8 mouse cellular contexts compared by ENCODE assay signal in the genomic region with DNA sequence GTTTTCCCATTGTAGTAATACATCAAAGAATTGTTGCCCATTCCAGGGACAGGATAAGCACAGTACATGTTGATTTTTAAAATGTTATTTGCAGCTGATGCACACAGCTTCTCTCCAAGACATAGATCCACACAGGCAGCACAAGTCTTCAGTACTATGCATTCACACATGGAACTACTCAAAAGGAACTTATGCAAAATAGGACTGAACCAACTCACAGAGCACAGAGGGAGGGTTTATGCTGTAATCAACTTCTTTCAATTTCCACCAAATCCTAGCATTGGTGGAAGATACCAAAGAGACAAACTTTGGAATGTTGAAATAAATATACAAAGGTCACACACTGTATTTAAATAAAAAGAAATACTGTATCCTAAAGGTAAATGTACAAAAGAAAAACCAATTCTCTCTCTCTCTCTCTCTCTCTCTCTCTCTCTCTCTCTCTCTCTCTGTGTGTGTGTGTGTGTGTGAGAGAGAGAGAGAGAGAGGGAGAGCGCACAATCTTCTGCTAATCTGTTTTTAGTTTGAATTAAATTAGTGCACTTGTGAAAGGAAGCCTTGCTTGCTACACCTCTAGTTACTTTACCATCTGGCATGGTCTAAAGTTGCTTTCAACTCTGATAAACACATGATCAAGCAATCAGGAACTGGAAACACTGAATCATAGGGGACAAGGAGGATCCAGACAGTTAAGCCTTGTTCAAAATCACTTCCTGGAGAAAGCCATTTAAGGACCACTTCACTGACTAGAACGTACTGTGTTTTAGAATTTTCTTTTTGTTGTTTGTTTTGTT.
A peak's percentile ranks its signal among the peaks of the same experiment; 100 is the strongest.
DNase-seq lines count a peak whose midpoint lies in the region; ATAC-seq and TF ChIP-seq lines count a peak whose summit lies in the region.

No protein-coding gene starts in this region.

- H3K4me3 ChIP-seq in MEL (ENCODE audit: control insufficient read depth in 1 of 2, insufficient read depth in 1 of 2, low read depth in 2 of 2, low read length in 2 of 2) = no peak overlapping the region
- peak overlapping the region; percentile 46 for H3K4me3 ChIP-seq in forebrain, embryonic 10.5 days
- H3K4me3 ChIP-seq in hindbrain, embryonic 16.5 days (ENCODE audit: low read length) = peak overlapping the region; percentile 37
- peak overlapping the region; percentile 76 for H3K4me3 ChIP-seq in megakaryocyte, embryonic 14.5 days (replicated peaks)
- H3K4me3 ChIP-seq in stomach, postnatal 0 days (ENCODE audit: low read depth, low read length) = peak overlapping the region; percentile 13

- H3K79me2 ChIP-seq in MEL (ENCODE audit: control insufficient read depth, insufficient read depth, low read length, poor library complexity) = no peaks in the 10 kb centered on the region

- H3K27ac ChIP-seq in MEL (ENCODE audit: control insufficient read depth, low read depth, low read length) = peak overlapping the region; percentile 37; the same call in 1 of the 2 replicates
- peak overlapping the region; percentile 72 for H3K27ac ChIP-seq in forebrain, embryonic 10.5 days
- H3K27ac ChIP-seq in hindbrain, embryonic 16.5 days (ENCODE audit: low read depth, low read length) = no peak overlapping the region; the same call in 1 of the 2 replicates
- H3K27ac ChIP-seq in stomach, postnatal 0 days (replicated peaks) = peak overlapping the region; percentile 14; the same call in 1 of the 2 replicates

- no peak for TF ChIP-seq EP300 in MEL (IDR thresholded peaks at IDR 0.05; ENCODE audit: low read depth in 1 of 2, low read length in 2 of 2)
- TF ChIP-seq EP300 in stomach, postnatal 0 days (optimal IDR thresholded peaks at IDR 0.05) = no peak

- no peak for TF ChIP-seq CTCF in MEL (IDR thresholded peaks at IDR 0.05 in 2 of 3, conservative IDR thresholded peaks at IDR 0.05 in 1 of 3; ENCODE audit: control insufficient read depth in 1 of 3, insufficient read depth in 1 of 3, low read depth in 2 of 3, low read length in 3 of 3, poor library complexity in 1 of 3, severe bottlenecking in 1 of 3)
- TF ChIP-seq CTCF in stomach, postnatal 0 days (IDR thresholded peaks at IDR 0.05; ENCODE audit: low read depth) = no peak

- DNase-seq in frontal cortex, postnatal 25 days (ENCODE audit: low spot score in 2 of 2) = no peak
- peak; percentile 84 for DNase-seq in MEL (ENCODE audit: low read depth, low spot score)
- no peak for DNase-seq in forebrain, embryonic 10.5 days (ENCODE audit: extremely low spot score, low spot score)
- no peak for DNase-seq in stomach, postnatal 0 days (ENCODE audit: low spot score)
- no peak for DNase-seq in right cerebral cortex, postnatal 25 days

- WGBS in forebrain, embryonic 10.5 days = 8% methylated on average over 2 of the region's 2 CpGs
- WGBS in hindbrain, embryonic 16.5 days = 11% methylated on average over 2 of the region's 2 CpGs
- 28% methylated on average over 2 of the region's 2 CpGs for WGBS in stomach, postnatal 0 days

- TF ChIP-seq POLR2A in MEL (IDR thresholded peaks at IDR 0.05; ENCODE audit: control insufficient read depth in 1 of 2, insufficient read depth in 1 of 2, low read depth in 1 of 2, low read length in 2 of 2, poor library complexity in 1 of 2) = no peak

- H3K4me2 ChIP-seq in hindbrain, embryonic 16.5 days (ENCODE audit: low read length) = peak overlapping the region; percentile 45
- 0 out of 2 replicates have a peak overlapping the region, but pooled peaks have one; percentile 1 for H3K4me2 ChIP-seq in stomach, postnatal 0 days (replicated peaks; ENCODE audit: low read depth)

- ATAC-seq in frontal cortex, adult (ENCODE audit: low TSS enrichment) = peak; percentile 82
- ATAC-seq in hindbrain, embryonic 16.5 days = peak; percentile 85
- peak; percentile 81 for ATAC-seq in stomach, postnatal 0 days (ENCODE audit: low FRiP score, low TSS enrichment)

- H3K9me3 ChIP-seq in MEL (replicated peaks; ENCODE audit: insufficient read depth, low read length) = no peaks in the 10 kb centered on the region
- no peaks in the 10 kb centered on the region for H3K9me3 ChIP-seq in forebrain, embryonic 10.5 days
- H3K9me3 ChIP-seq in hindbrain, embryonic 16.5 days (ENCODE audit: control insufficient read depth, low read length) = no peaks in the 10 kb centered on the region
- no peaks in the 10 kb centered on the region for H3K9me3 ChIP-seq in megakaryocyte, embryonic 14.5 days
- no peaks in the 10 kb centered on the region for H3K9me3 ChIP-seq in stomach, postnatal 0 days (ENCODE audit: control insufficient read depth, low read length)

- no peak overlapping the region for H3K9ac ChIP-seq in MEL (ENCODE audit: control insufficient read depth, low read depth, low read length, poor library complexity, severe bottlenecking)
- H3K9ac ChIP-seq in hindbrain, embryonic 16.5 days (ENCODE audit: low read depth, low read length) = no peak overlapping the region
- H3K9ac ChIP-seq in stomach, postnatal 0 days (ENCODE audit: low read length) = no peak overlapping the region

- no peak for TF ChIP-seq RAD21 in MEL (IDR thresholded peaks at IDR 0.05; ENCODE audit: low read depth, low read length)

- no peaks in the 10 kb centered on the region for H3K27me3 ChIP-seq in MEL (ENCODE audit: control insufficient read depth in 1 of 2, insufficient read depth in 2 of 2, low read length in 2 of 2)
- H3K27me3 ChIP-seq in forebrain, embryonic 10.5 days (ENCODE audit: poor library complexity, severe bottlenecking) = peaks cover 15% of the 10 kb centered on the region; the same call in 1 of the 2 replicates
- H3K27me3 ChIP-seq in hindbrain, embryonic 16.5 days (replicated peaks; ENCODE audit: control insufficient read depth, insufficient read depth, low read length) = no peaks in the 10 kb centered on the region
- H3K27me3 ChIP-seq in megakaryocyte, embryonic 14.5 days (replicated peaks) = no peaks in the 10 kb centered on the region
- no peaks in the 10 kb centered on the region for H3K27me3 ChIP-seq in stomach, postnatal 0 days (ENCODE audit: control insufficient read depth, insufficient read depth, low read length)

- H3K36me3 ChIP-seq in MEL (ENCODE audit: control insufficient read depth in 1 of 2, insufficient read depth in 2 of 2, low read length in 2 of 2) = peaks cover 0 to 8% of the 10 kb centered on the region in 2 experiments; a peak in 2 of 4 replicates
- H3K36me3 ChIP-seq in forebrain, embryonic 10.5 days (replicated peaks) = 0 out of 2 replicates have a peak, but pooled peaks cover under 1% of the 10 kb centered on the region
- H3K36me3 ChIP-seq in hindbrain, embryonic 16.5 days (ENCODE audit: control insufficient read depth, insufficient read depth, low read length) = no peaks in the 10 kb centered on the region
- H3K36me3 ChIP-seq in megakaryocyte, embryonic 14.5 days (replicated peaks; ENCODE audit: low read length) = no peaks in the 10 kb centered on the region
- H3K36me3 ChIP-seq in stomach, postnatal 0 days (ENCODE audit: control insufficient read depth, insufficient read depth, low read length) = no peaks in the 10 kb centered on the region

- peaks cover 0 to 4% of the 10 kb centered on the region in 2 experiments; a peak in 1 of 4 replicates for H3K4me1 ChIP-seq in MEL (ENCODE audit: control insufficient read depth in 1 of 2, insufficient read depth in 2 of 2, low read length in 2 of 2)
- peaks cover 81% of the 10 kb centered on the region for H3K4me1 ChIP-seq in forebrain, embryonic 10.5 days
- peaks cover 12% of the 10 kb centered on the region for H3K4me1 ChIP-seq in hindbrain, embryonic 16.5 days (ENCODE audit: control insufficient read depth, insufficient read depth, low read depth, low read length)
- peaks cover 23% of the 10 kb centered on the region for H3K4me1 ChIP-seq in megakaryocyte, embryonic 14.5 days
- H3K4me1 ChIP-seq in stomach, postnatal 0 days (replicated peaks; ENCODE audit: control insufficient read depth, insufficient read depth) = no peaks in the 10 kb centered on the region

TF ChIP-seq in MEL, 35 proteins besides CTCF, POLR2A, EP300 and RAD21:
- TF ChIP-seq BHLHE40 (IDR thresholded peaks at IDR 0.05; ENCODE audit: borderline replicate concordance, low read depth, low read length) = peak; percentile 10; the same call in 1 of the 2 replicates
- peak; percentile 42 for TF ChIP-seq SIN3A (IDR thresholded peaks at IDR 0.05; ENCODE audit: low read length)
- TF ChIP-seq ELF1 (IDR thresholded peaks at IDR 0.05; ENCODE audit: low read depth, low read length) = 0 out of 2 replicates have a peak, but pooled peaks have one; percentile 21
- TF ChIP-seq MYC (IDR thresholded peaks at IDR 0.05; ENCODE audit: low read depth, low read length) = peak; percentile 43; the same call in 1 of the 2 replicates
- TF ChIP-seq ZMIZ1 (IDR thresholded peaks at IDR 0.05; ENCODE audit: low read depth, low read length) = no peak
- no peak for TF ChIP-seq MAZ (IDR thresholded peaks at IDR 0.05; ENCODE audit: low read depth, low read length)
- TF ChIP-seq CHD1 (IDR thresholded peaks at IDR 0.05; ENCODE audit: low read depth, low read length) = peak; percentile 98
- no peak for TF ChIP-seq HCFC1 (IDR thresholded peaks at IDR 0.05; ENCODE audit: low read depth, low read length)
- TF ChIP-seq USF1 (IDR thresholded peaks at IDR 0.05; ENCODE audit: low read depth, low read length) = 0 out of 2 replicates have a peak, but pooled peaks have one; percentile 14
- 0 out of 2 replicates have a peak, but pooled peaks have one; percentile 30 for TF ChIP-seq MXI1 (IDR thresholded peaks at IDR 0.05; ENCODE audit: low read depth, low read length)
- TF ChIP-seq TBP (IDR thresholded peaks at IDR 0.05; ENCODE audit: low read depth, low read length) = 0 out of 2 replicates have a peak, but pooled peaks have one; percentile 42

Comparison
In these comparisons a context has a peak if more than half of its experiments do, and no peak if none do; other contexts are left out.
1. H3K4me3 ChIP-seq: peak in forebrain, embryonic 10.5 days (single experiment), hindbrain, embryonic 16.5 days (single experiment), megakaryocyte, embryonic 14.5 days (single experiment) and stomach, postnatal 0 days (single experiment); none in MEL (0 of 2).
2. Peak in every context shown above with its lines, with median percentiles within 50 percentile points of each other: ATAC-seq.